25 mouse cellular contexts compared by ENCODE assay signal in the genomic region with DNA sequence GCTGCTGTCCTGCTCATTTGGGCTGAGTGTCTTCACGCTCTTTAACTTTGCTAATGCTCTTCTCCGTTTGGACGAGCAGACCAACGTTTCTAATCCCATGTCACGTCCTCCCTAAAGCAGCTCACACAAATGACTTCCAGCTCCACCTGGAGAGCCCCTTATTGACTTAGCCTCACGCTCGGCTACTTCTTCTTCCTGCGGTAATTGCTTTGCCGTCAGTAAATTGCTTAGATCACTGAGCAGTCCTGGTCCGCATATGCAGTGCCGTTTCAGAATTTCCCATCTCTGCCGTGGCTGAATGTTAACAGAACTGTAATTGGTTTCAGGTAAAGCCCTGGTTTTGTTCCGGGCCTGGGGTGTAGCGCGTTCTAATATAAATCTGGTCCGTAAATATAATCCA. TPM values are rescaled to one million over a fixed set of nuclear protein-coding genes. Genes with fewer than 3 reads are reported as not detected.
DNase-seq lines count a peak whose midpoint lies in the region; ATAC-seq and TF ChIP-seq lines count a peak whose summit lies in the region.
"Had no signal": no experiment of that assay in that cellular context is flagged by ENCODE, and none has a peak within 500 bp of the region (broad histone marks: within the 10 kb centered on the region; RNA-seq: fewer than 3 reads in every experiment).

No protein-coding gene starts in this region.

- no peak for TF ChIP-seq POLR2A in brain, embryonic 14.5 days (IDR thresholded peaks at IDR 0.05; ENCODE audit: borderline replicate concordance, extremely low read depth, insufficient read depth, insufficient read length, poor library complexity, severe bottlenecking)

- TF ChIP-seq CTCF in brain, embryonic 14.5 days (IDR thresholded peaks at IDR 0.05; ENCODE audit: borderline replicate concordance, extremely low read depth, insufficient read depth, insufficient read length), result no peak
- TF ChIP-seq CTCF in midbrain, postnatal 0 days (IDR thresholded peaks at IDR 0.05), result no peak

- H3K9me3 ChIP-seq in hindbrain, embryonic 14.5 days (ENCODE audit: control insufficient read depth, low read length), result no peaks in the 10 kb centered on the region
- H3K9me3 ChIP-seq in hindbrain, embryonic 11.5 days (ENCODE audit: control insufficient read depth, low read length), result no peaks in the 10 kb centered on the region
- H3K9me3 ChIP-seq in midbrain, postnatal 0 days (ENCODE audit: low read length), result no peaks in the 10 kb centered on the region
- H3K9me3 ChIP-seq: forebrain, embryonic 12.5 days; limb, embryonic 12.5 days; liver, embryonic 12.5 days had no signal

- H3K4me3 ChIP-seq in hindbrain, embryonic 14.5 days (replicated peaks; ENCODE audit: low read length), result no peak overlapping the region
- H3K4me3 ChIP-seq in hindbrain, embryonic 11.5 days (ENCODE audit: low read depth, low read length), result no peak overlapping the region
- H3K4me3 ChIP-seq in midbrain, postnatal 0 days (ENCODE audit: low read depth, low read length), result no peak overlapping the region
- H3K4me3 ChIP-seq: embryonic facial prominence, embryonic 13.5 days; erythroblast, embryonic 14.5 days; forebrain, embryonic 12.5 days; heart, adult 2 months; limb, embryonic 12.5 days; liver, embryonic 12.5 days had no signal

- 58% methylated on average over 16 of the region's 16 CpGs for WGBS in hindbrain, embryonic 14.5 days
- WGBS in hindbrain, embryonic 11.5 days, result 69% methylated on average over 16 of the region's 16 CpGs
- WGBS in midbrain, postnatal 0 days, result 39% methylated on average over 16 of the region's 16 CpGs

- DNase-seq in hindbrain, embryonic 14.5 days (ENCODE audit: low spot score), result no peak
- no peak for DNase-seq in hindbrain, embryonic 11.5 days (ENCODE audit: low spot score)
- peak; percentile 10 to 20 for DNase-seq in kidney, postnatal 4 days
- DNase-seq in kidney, adult 18-20 months, result no peak
- peak; percentile 45 for DNase-seq in brain, embryonic 14.5 days (ENCODE audit: low read depth)
- peak; percentile 18 for DNase-seq in midbrain, postnatal 0 days (ENCODE audit: low spot score)
- DNase-seq in urinary bladder, postnatal 36 days (ENCODE audit: low spot score in 2 of 2), result no peak
- DNase-seq: adrenal gland, postnatal 14 days; cerebellum, adult 8-10 months; cerebellum, postnatal 36 days; embryo, embryonic 11 days; gastrocnemius, postnatal 25 days; heart, adult 2 months; kidney, adult 8-10 months; lung, adult 18-20 months; lung, postnatal 10 days; right cerebral cortex, adult 18-20 months; right cerebral cortex, postnatal 4 days; thymus, postnatal 4 days had no signal

- H3K27ac ChIP-seq in hindbrain, embryonic 14.5 days, result no peak overlapping the region
- H3K27ac ChIP-seq in hindbrain, embryonic 11.5 days (ENCODE audit: low read depth, low read length), result no peak overlapping the region
- H3K27ac ChIP-seq in midbrain, postnatal 0 days (ENCODE audit: low read depth, low read length), result no peak overlapping the region
- H3K27ac ChIP-seq: embryonic facial prominence, embryonic 13.5 days; forebrain, embryonic 12.5 days; heart, adult 2 months; limb, embryonic 12.5 days; liver, embryonic 12.5 days had no signal

- H3K36me3 ChIP-seq in hindbrain, embryonic 14.5 days (replicated peaks; ENCODE audit: control insufficient read depth, insufficient read depth), result no peaks in the 10 kb centered on the region
- H3K36me3 ChIP-seq in hindbrain, embryonic 11.5 days (ENCODE audit: control insufficient read depth, insufficient read depth, low read length), result no peaks in the 10 kb centered on the region
- no peaks in the 10 kb centered on the region for H3K36me3 ChIP-seq in midbrain, postnatal 0 days (ENCODE audit: insufficient read depth, low read length)
- H3K36me3 ChIP-seq: embryonic facial prominence, embryonic 13.5 days; forebrain, embryonic 12.5 days; limb, embryonic 12.5 days; liver, embryonic 12.5 days had no signal

- H3K4me2 ChIP-seq in hindbrain, embryonic 14.5 days (replicated peaks), result no peak overlapping the region
- H3K4me2 ChIP-seq in hindbrain, embryonic 11.5 days (replicated peaks; ENCODE audit: low read depth, low read length), result no peak overlapping the region
- no peak overlapping the region for H3K4me2 ChIP-seq in midbrain, postnatal 0 days (ENCODE audit: low read depth, low read length, poor library complexity, severe bottlenecking)
- H3K4me2 ChIP-seq: embryonic facial prominence, embryonic 13.5 days; forebrain, embryonic 12.5 days; limb, embryonic 12.5 days; liver, embryonic 12.5 days had no signal

- H3K9ac ChIP-seq in hindbrain, embryonic 14.5 days, result no peak overlapping the region
- no peak overlapping the region for H3K9ac ChIP-seq in hindbrain, embryonic 11.5 days (ENCODE audit: low read depth, low read length)
- no peak overlapping the region for H3K9ac ChIP-seq in midbrain, postnatal 0 days (replicated peaks; ENCODE audit: low read length, poor library complexity, severe bottlenecking)
- H3K9ac ChIP-seq: embryonic facial prominence, embryonic 13.5 days; forebrain, embryonic 12.5 days; limb, embryonic 12.5 days; liver, embryonic 12.5 days had no signal

- ATAC-seq in hindbrain, embryonic 14.5 days (ENCODE audit: low FRiP score), result peak; percentile 40; the same call in 1 of the 2 replicates
- no peak for ATAC-seq in hindbrain, embryonic 11.5 days (ENCODE audit: low FRiP score)
- no peak for ATAC-seq in midbrain, postnatal 0 days (ENCODE audit: low FRiP score)
- ATAC-seq: CD4-positive, CD25-positive, alpha-beta regulatory T cell, adult 4 months; liver, embryonic 12.5 days had no signal

- no peaks in the 10 kb centered on the region for H3K27me3 ChIP-seq in hindbrain, embryonic 14.5 days (ENCODE audit: control insufficient read depth, insufficient read depth, low read length)
- H3K27me3 ChIP-seq in hindbrain, embryonic 11.5 days (ENCODE audit: control insufficient read depth, insufficient read depth, low read length), result no peaks in the 10 kb centered on the region
- H3K27me3 ChIP-seq in midbrain, postnatal 0 days (ENCODE audit: insufficient read depth, low read length), result no peaks in the 10 kb centered on the region
- H3K27me3 ChIP-seq: embryonic facial prominence, embryonic 13.5 days; limb, embryonic 12.5 days; liver, embryonic 12.5 days had no signal

- no peaks in the 10 kb centered on the region; the same call in 1 of the 2 replicates for H3K4me1 ChIP-seq in hindbrain, embryonic 14.5 days (replicated peaks; ENCODE audit: control insufficient read depth, insufficient read depth, low read length)
- H3K4me1 ChIP-seq in hindbrain, embryonic 11.5 days (replicated peaks; ENCODE audit: control insufficient read depth, insufficient read depth, low read length), result no peaks in the 10 kb centered on the region
- 0 out of 2 replicates have a peak, but pooled peaks cover 6% of the 10 kb centered on the region for H3K4me1 ChIP-seq in midbrain, postnatal 0 days (ENCODE audit: insufficient read depth, low read length)
- H3K4me1 ChIP-seq: liver, embryonic 12.5 days had no signal

RNA-seq across cellular contexts. Expression of gene Ptprb, which starts 58.3 kb away (rescaled TPM):
- 4.4 and 5.0 TPM in 2 replicates for polyA plus RNA-seq in hindbrain, embryonic 14.5 days (2014; fragmentation: Nextera tagmentation; extraction: Ambion mirVana)
- 2.6 and 2.8 TPM in 2 replicates for polyA plus RNA-seq in hindbrain, embryonic 11.5 days (2014; fragmentation: Nextera tagmentation; extraction: Ambion mirVana)
- 1.5 and 3.5 TPM in 2 replicates for polyA plus RNA-seq in brain, embryonic 14.5 days (2012; rRNA removed)
- 9.8 and 12.5 TPM in 2 replicates for total RNA-seq in midbrain, postnatal 0 days (2014; rRNA removed)
- polyA plus RNA-seq in midbrain, postnatal 0 days (2015; fragmentation: Nextera tagmentation; extraction: Ambion mirVana), result 2.6 and 3.3 TPM in 2 replicates
- polyA plus RNA-seq: CD4-positive, CD25-positive, alpha-beta regulatory T cell, adult 4 months had no signal

Comparison
In these comparisons a context has a peak if more than half of its experiments do, and no peak if none do; other contexts are left out.
1. DNase-seq: peak in kidney, postnatal 4 days (2 of 2), brain, embryonic 14.5 days (single experiment) and midbrain, postnatal 0 days (single experiment); none in hindbrain, embryonic 14.5 days (single experiment), hindbrain, embryonic 11.5 days (single experiment), kidney, adult 18-20 months (single experiment) and urinary bladder, postnatal 36 days (0 of 2).